Mouse (Mus musculus) hindbrain, embryonic 15.5 days (tissue): ENCODE results near the gene Rnf141. TPM values are rescaled to one million over a fixed set of nuclear protein-coding genes. Genes with fewer than 3 reads are reported as not detected.

ENCODE experiments used
- ATAC-seq: fragments of 200-750 bp; cut with Nextera tagmentation; 2 replicates; pipeline ENCODE4 v1.8.0; 2017; ENCODE audit warnings: low read depth, moderate number of reproducible peaks, moderate TSS enrichment; ENCODE audit not compliant: low FRiP score
- H3K27ac ChIP-seq: fragments of 300-500 bp; sonication (generic); replicated peaks from 2 replicates; pipeline ENCODE4 v1.5.1; 2015; ENCODE audit warnings: mild to moderate bottlenecking, inconsistent platforms
- H3K27me3 ChIP-seq: fragments of 300-500 bp; sonication (generic); 2 replicates; pipeline ENCODE4 v1.6.1; 2015; ENCODE audit warnings: control low read depth, inconsistent platforms
- H3K36me3 ChIP-seq: fragments of 300-500 bp; sonication (generic); 2 replicates; pipeline ENCODE4 v1.6.1; 2015; ENCODE audit warnings: control low read depth, inconsistent platforms
- H3K4me1 ChIP-seq: fragments of 300-500 bp; sonication (generic); replicated peaks from 2 replicates; pipeline ENCODE4 v1.6.1; 2015; ENCODE audit warnings: control low read depth, inconsistent platforms
- H3K4me2 ChIP-seq: fragments of 300-500 bp; sonication (generic); 2 replicates; pipeline ENCODE4 v1.6.1; 2015; ENCODE audit warnings: moderate library complexity, mild to moderate bottlenecking, inconsistent platforms
- H3K4me3 ChIP-seq: fragments of 300-500 bp; sonication (generic); 2 replicates; pipeline ENCODE4 v1.5.1; 2015; ENCODE audit warnings: mild to moderate bottlenecking, inconsistent platforms
- H3K9ac ChIP-seq: fragments of 300-500 bp; sonication (generic); 2 replicates; pipeline ENCODE4 v1.6.1; 2015; ENCODE audit warnings: inconsistent platforms
- H3K9me3 ChIP-seq: fragments of 300-500 bp; sonication (generic); 2 replicates; pipeline ENCODE4 v1.6.1; 2016; ENCODE audit warnings: control low read depth, inconsistent platforms
- WGBS: fragments of 180-500 bp; shearing (Covaris S2); methylation state at CpG from one replicate; pipeline ENCODE4 v1.1.7; 2015; 5-methylcytosine and 5-hydroxymethylcytosine counted together
- polyA plus RNA-seq: library from polyadenylated mRNA; unstranded; fragments of >200 nt; fragmentation: Nextera tagmentation; extraction: Ambion mirVana; gene quantifications from 2 replicates; pipeline ENCODE4 v1.2.1, GENCODE M21; 2015

Gene Rnf141
- polyA plus RNA-seq, 1 experiment from 2014 or later: 37.9 TPM

- Histone ChIP-seq H3K9me3 (no peaks in the 10 kb centered on the region), H3K9ac (no peak overlapping the region), H3K4me1 (peaks cover 4% of the 10 kb centered on the region), H3K4me2 (no peak overlapping the region), H3K36me3 (no peaks in the 10 kb centered on the region), H3K27ac (no peak overlapping the region), H3K27me3 (no peaks in the 10 kb centered on the region), H3K4me3 (no peak overlapping the region)
- ATAC-seq: no peak
- WGBS: 81% methylated on average over 1 of the region's 1 CpGs
Observed at GRCm38 (mm10) chr7:110855604-110856003, 11.3 kb upstream of the Rnf141 start.

DNA sequence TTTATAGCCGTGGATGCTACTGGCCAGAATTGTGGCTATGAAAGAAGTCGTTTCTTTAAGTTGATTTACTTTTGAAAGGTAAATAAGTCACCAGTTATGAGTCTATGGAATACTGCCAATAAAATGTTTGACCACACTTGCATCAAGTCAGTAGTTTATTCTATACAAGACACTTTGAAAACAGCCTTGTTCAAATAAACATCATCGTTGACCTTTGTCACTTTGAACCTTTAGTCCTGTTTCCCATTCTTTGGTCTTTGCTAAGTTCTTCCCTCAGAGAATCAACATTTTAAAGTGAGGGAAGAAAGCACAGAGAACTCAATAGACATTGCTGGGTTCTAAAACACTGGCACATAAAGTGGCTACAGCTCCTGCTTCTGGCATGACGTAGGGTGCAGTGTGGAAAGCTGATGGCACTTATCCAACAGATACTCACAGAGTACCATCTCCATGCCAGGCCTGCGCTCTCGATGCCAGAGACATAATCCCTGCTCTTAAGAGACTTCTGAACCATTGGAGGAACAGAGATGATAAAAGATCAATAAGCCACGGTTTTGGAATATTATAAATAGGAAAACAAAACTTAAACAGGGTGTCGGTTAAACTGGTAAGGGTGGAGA, 10.8 kb upstream of the Rnf141 start:
- peaks cover 4% of the 10 kb centered on the region for H3K4me1 ChIP-seq
- whole genome bisulfite sequencing: 73% methylated on average over 8 of the region's 8 CpGs
- no peak for ATAC-seq

DNA sequence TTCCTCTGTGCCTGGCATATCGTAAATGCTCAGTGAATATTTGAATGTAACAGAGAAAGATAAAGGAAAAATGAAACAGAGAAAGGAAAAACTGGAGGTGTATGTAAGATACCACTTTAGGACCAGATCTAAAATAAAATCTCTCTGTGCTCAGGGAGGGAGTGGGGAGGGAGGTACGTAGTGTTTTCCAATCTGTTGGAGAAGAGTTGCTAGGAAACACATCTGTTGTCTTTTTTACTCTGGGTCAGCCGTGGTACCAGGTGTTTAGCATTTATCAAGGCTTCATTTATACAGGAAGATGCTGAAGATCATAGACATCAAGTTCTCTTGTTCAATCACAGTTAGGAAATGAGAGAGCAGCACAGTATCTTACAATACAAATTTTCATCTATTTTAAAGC, 10.3 kb upstream of the Rnf141 start:
- no peak for ATAC-seq

More for the DNA sequence above, 10.8 kb upstream of the Rnf141 start:
- Histone ChIP-seq H3K27me3 (no peaks in the 10 kb centered on the region), H3K9me3 (no peaks in the 10 kb centered on the region), H3K4me2 (no peak overlapping the region), H3K36me3 (no peaks in the 10 kb centered on the region), H3K4me3 (no peak overlapping the region), H3K27ac (no peak overlapping the region), H3K9ac (no peak overlapping the region)

DNA sequence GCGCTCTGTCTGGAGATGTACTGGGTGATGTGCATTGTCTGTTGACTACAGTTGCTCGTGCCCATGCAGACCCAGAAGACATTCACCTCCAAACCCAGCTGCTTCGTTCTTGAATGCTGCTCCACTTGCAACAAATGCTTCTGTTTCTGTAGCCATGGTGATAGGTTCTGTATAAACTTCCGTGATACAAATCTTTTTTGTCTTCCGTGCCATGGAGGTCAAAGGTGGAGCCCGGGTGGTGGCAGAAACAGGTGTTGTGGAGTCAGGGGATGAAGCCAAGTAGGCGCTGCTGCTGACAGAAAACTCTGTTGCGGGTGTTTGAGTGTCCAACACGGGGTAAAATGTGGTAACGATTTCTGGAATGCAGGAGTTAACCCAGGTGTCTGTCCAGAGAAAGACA, 9.4 kb upstream of the Rnf141 start:
- Histone ChIP-seq H3K27ac (no peak overlapping the region), H3K9ac (no peak overlapping the region), H3K27me3 (no peaks in the 10 kb centered on the region), H3K9me3 (no peaks in the 10 kb centered on the region), H3K4me2 (no peak overlapping the region), H3K4me3 (no peak overlapping the region), H3K4me1 (peaks cover 4% of the 10 kb centered on the region), H3K36me3 (no peaks in the 10 kb centered on the region)
- ATAC-seq: no peak
- WGBS: 60% methylated on average over 10 of the region's 10 CpGs

More for the DNA sequence above, 10.3 kb upstream of the Rnf141 start:
- WGBS: 50% methylated on average over 3 of the region's 3 CpGs
- H3K27me3 ChIP-seq: no peaks in the 10 kb centered on the region
- no peaks in the 10 kb centered on the region for H3K36me3 ChIP-seq
- no peak overlapping the region for H3K4me2 ChIP-seq
- peaks cover 4% of the 10 kb centered on the region for H3K4me1 ChIP-seq
- no peaks in the 10 kb centered on the region for H3K9me3 ChIP-seq
- no peak overlapping the region for H3K9ac ChIP-seq
- H3K27ac ChIP-seq: no peak overlapping the region
- H3K4me3 ChIP-seq: no peak overlapping the region

DNA sequence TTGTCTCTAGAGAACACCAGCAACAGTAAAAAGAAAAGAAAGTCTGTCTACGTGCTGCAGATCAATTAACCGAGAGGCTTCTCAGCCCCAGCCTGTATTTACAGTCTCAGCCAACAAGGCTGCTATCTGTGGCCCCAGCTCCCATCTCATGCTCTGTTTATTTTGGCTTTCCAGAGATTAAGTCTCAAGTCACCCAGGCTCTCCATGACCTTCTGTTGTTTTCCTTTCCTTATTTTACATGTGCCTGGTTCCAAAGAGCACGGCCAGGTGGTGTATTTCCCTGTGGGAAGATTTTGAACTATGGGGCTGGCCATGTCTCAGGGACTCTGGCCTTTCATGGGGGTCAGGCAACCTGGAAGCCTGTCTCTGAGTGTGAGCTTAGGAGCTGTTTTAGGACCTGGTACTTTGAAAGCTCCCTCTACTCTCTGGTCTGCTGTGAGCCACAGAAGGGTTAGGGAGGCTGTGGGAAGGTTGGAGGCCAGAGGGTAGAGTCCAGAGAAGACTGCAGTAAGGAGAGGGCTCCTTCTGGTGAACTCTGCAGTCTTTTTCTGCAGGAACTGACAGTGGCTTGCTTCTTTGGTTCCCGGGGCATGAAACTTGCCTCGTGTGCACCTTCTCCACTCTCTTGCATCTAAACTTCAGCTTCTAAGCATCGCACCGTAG, 7.4 kb upstream of the Rnf141 start:
- H3K27ac ChIP-seq: no peak overlapping the region
- WGBS: 87% methylated on average over 7 of the region's 7 CpGs
- H3K27me3 ChIP-seq: no peaks in the 10 kb centered on the region
- H3K4me2 ChIP-seq: no peak overlapping the region
- H3K4me1 ChIP-seq: peaks cover 4% of the 10 kb centered on the region
- no peak for ATAC-seq
- H3K9ac ChIP-seq: no peak overlapping the region
- no peaks in the 10 kb centered on the region for H3K9me3 ChIP-seq
- no peaks in the 10 kb centered on the region for H3K36me3 ChIP-seq
- H3K4me3 ChIP-seq: no peak overlapping the region

GRCm38 (mm10) chr7:110848371-110848770, 4.1 kb upstream of the Rnf141 start:
- H3K36me3 ChIP-seq: no peaks in the 10 kb centered on the region
- no peak overlapping the region for H3K4me2 ChIP-seq
- H3K27me3 ChIP-seq: no peaks in the 10 kb centered on the region
- no peaks in the 10 kb centered on the region for H3K9me3 ChIP-seq
- H3K4me1 ChIP-seq: peaks cover 4% of the 10 kb centered on the region
- no peak overlapping the region for H3K4me3 ChIP-seq
- no peak for ATAC-seq
- no peak overlapping the region for H3K9ac ChIP-seq
- no peak overlapping the region for H3K27ac ChIP-seq
- 96% methylated on average over 1 of the region's 1 CpGs for WGBS

DNA sequence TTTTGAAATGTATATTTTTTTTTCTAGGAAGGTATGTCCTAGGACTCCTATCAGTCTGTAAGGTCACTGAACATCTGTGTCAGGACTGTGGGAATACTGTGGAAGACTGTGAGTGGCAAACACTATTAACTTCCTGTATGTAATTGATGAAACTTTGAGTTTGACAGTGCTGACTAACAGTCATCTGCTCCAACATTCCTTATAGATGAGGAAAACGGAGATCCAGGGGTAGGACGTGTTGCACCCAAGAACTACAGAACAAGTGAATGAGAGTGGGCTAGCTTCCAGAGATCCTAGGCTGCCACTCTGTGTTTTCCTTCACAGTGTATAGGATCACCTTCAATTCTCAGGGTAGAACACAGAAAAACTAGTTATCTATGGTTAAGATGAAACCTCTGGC, 3.1 kb upstream of the Rnf141 start:
- Histone ChIP-seq H3K27me3 (no peaks in the 10 kb centered on the region), H3K4me1 (peaks cover 6% of the 10 kb centered on the region), H3K27ac (no peak overlapping the region), H3K4me2 (no peak overlapping the region), H3K36me3 (no peaks in the 10 kb centered on the region), H3K9me3 (no peaks in the 10 kb centered on the region), H3K9ac (no peak overlapping the region), H3K4me3 (no peak overlapping the region)
- ATAC-seq: no peak
- WGBS: 85% methylated on average over 2 of the region's 2 CpGs

GRCm38 (mm10) chr7:110840332-110840731, 3.9 kb downstream of the Rnf141 start:
- Histone ChIP-seq H3K4me1 (peaks cover 6% of the 10 kb centered on the region), H3K27ac (no peak overlapping the region), H3K4me3 (no peak overlapping the region), H3K9me3 (no peaks in the 10 kb centered on the region), H3K36me3 (no peaks in the 10 kb centered on the region), H3K4me2 (no peak overlapping the region), H3K9ac (no peak overlapping the region), H3K27me3 (no peaks in the 10 kb centered on the region)
- no peak for ATAC-seq
- WGBS: 88% methylated on average over 4 of the region's 4 CpGs

DNA sequence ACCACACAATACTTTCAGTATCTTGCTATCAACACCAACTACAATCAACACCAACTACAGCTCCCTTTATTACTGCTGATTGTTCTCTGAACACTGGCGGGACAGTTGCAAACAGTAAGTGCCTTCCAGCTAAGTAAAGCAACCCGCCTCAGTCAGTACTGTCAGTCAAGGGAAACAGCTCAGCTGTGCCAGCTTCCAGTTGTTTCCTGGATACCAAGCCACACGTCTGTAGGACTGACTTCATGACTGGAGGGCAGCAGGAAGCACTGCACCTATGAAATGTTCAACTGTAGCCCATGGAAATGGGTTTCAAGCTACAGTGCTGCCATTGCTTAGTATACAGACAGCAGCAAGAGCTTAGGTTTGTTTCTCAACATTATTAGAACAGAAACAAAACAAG, 9.7 kb downstream of the Rnf141 start:
- no peak for ATAC-seq
- 68% methylated on average over 3 of the region's 3 CpGs for WGBS
- H3K27me3 ChIP-seq: no peaks in the 10 kb centered on the region

DNA sequence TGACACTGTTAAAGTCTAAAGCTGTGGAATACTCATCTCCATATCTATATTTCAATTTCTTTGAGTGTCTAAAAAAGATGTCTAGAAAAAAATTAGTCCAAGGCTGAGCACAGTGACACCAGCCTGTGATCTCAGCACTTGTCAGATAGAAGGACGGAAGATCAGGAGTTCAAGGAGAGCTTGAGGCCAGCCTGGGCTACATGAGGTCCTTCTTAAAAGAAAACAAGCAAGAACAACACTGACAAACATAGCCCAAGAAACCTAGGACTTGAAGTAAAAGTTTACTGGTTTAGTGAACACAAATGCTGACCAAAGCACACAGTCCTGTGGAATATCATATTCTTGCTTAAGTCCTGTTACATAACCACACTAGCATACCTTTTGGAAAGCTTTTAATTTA, 10.2 kb downstream of the Rnf141 start:
- no peak for ATAC-seq

More for the DNA sequence above, 9.7 kb downstream of the Rnf141 start:
- Histone ChIP-seq H3K4me3 (no peak overlapping the region), H3K9ac (no peak overlapping the region), H3K4me2 (no peak overlapping the region), H3K9me3 (no peaks in the 10 kb centered on the region), H3K27ac (no peak overlapping the region), H3K36me3 (peaks cover 11% of the 10 kb centered on the region), H3K4me1 (no peaks in the 10 kb centered on the region)

GRCm38 (mm10) chr7:110833024-110833423, 11.2 kb downstream of the Rnf141 start:
- 95% methylated on average over 1 of the region's 1 CpGs for WGBS
- Histone ChIP-seq H3K27ac (no peak overlapping the region), H3K9me3 (no peaks in the 10 kb centered on the region), H3K4me1 (no peaks in the 10 kb centered on the region), H3K27me3 (no peaks in the 10 kb centered on the region), H3K4me2 (no peak overlapping the region), H3K9ac (no peak overlapping the region), H3K4me3 (no peak overlapping the region), H3K36me3 (peaks cover 19% of the 10 kb centered on the region)
- ATAC-seq: no peak

More for the DNA sequence above, 10.2 kb downstream of the Rnf141 start:
- WGBS: 96% methylated on average over 1 of the region's 1 CpGs
- no peak overlapping the region for H3K4me2 ChIP-seq
- H3K9ac ChIP-seq: no peak overlapping the region
- no peaks in the 10 kb centered on the region for H3K9me3 ChIP-seq
- no peaks in the 10 kb centered on the region for H3K27me3 ChIP-seq
- H3K4me1 ChIP-seq: no peaks in the 10 kb centered on the region
- no peak overlapping the region for H3K27ac ChIP-seq
- H3K4me3 ChIP-seq: no peak overlapping the region
- peaks cover 13% of the 10 kb centered on the region for H3K36me3 ChIP-seq

- H3K27ac ChIP-seq: no peak overlapping the region
- ATAC-seq: no peak
- 82% methylated on average over 8 of the region's 8 CpGs for WGBS
Observed at GRCm38 (mm10) chr7:110823995-110824953, 20.0 kb downstream of the Rnf141 start.

More at GRCm38 (mm10) chr7:110823995-110824953, 20.0 kb downstream of the Rnf141 start:
- Histone ChIP-seq H3K27me3 (no peaks in the 10 kb centered on the region), H3K4me3 (no peak overlapping the region), H3K36me3 (peaks cover 22% of the 10 kb centered on the region), H3K4me2 (no peak overlapping the region), H3K9me3 (no peaks in the 10 kb centered on the region), H3K4me1 (peaks cover 7% of the 10 kb centered on the region; the same call in 1 of the 2 replicates), H3K9ac (no peak overlapping the region)
